Mouse (Mus musculus) liver, adult (tissue): ENCODE data around the gene Arhgef28.

ENCODE experiments used
- GATA4 ChIP-seq: IDR thresholded peaks from 2 replicates; pipeline ENCODE4 v1.6.1; 2014; ENCODE audit warnings: mild to moderate bottlenecking, low read length; ENCODE audit not compliant: insufficient replicate concordance

Gene Arhgef28

DNA sequence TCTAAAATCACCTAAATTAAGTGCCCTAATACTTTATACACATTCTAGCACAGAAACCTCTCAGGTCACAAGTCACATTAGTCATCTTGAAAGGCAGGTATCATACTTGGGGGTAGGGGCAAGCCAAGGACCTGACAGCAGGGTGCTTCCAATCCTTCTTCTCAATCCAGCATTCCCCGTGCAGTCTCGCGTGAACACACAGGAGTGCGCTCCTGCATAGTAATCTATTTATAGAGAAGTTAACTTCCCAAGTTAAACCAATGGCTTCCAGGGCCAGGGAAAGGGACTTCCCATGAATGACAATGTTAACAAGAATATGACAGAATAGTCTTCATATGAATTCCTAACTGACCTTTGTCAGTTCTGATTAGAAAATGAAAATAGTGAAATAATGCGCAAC, 58.7 kb downstream of the Arhgef28 start:
- no peak for TF ChIP-seq GATA4

DNA sequence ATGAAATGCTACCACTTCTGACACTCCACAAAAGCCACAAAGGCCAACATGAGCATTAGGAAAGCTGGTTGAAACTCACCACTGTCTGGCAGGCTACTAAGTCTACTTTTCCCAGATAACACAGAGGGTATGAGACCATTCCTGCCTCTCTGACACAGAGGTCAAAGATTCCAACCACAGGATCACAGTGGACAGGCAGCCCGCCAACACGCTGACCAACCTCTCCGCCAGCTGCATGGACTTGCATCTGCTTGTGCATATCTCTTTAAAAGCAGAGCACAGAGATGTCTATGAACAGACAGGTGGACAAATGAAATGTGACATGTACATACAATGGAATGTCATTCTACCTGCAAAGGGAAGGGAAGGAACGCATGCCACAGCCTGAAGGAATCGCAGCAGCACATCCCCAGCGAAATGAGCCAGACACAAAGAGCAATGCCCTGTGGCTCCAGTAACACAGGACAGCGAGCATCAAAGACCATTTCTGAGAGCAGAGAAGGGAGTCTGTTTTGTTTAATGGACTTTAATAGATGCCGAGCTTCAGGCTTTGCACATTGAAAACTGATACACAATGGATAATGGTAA, 59.6 kb downstream of the Arhgef28 start:
- no peak for TF ChIP-seq GATA4

- no peak for TF ChIP-seq GATA4
Measured at GRCm38 (mm10) chr13:98145310-98145709, 60.9 kb downstream of the Arhgef28 start.

GRCm38 (mm10) chr13:98143000-98143399, 63.2 kb downstream of the Arhgef28 start:
- no peak for TF ChIP-seq GATA4

DNA sequence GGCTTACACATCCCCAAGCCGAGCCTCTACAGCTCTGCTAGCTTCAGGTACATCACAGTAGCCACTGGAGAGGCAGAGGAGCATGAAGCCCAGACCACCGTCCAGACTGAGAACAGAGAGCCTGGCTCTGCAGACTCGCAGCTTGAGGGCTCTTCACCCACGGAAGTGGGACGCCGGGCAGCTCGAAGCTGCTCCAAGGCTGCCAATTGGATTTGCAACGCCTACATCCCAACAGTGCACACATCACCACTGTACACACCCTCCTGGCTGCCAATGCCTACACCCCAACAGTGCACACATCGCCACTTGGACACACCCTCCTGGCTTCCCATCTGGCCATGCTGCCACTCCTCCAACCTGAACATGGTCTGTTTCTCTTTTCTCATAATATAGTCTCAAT, 65.6 kb downstream of the Arhgef28 start:
- TF ChIP-seq GATA4: no peak

DNA sequence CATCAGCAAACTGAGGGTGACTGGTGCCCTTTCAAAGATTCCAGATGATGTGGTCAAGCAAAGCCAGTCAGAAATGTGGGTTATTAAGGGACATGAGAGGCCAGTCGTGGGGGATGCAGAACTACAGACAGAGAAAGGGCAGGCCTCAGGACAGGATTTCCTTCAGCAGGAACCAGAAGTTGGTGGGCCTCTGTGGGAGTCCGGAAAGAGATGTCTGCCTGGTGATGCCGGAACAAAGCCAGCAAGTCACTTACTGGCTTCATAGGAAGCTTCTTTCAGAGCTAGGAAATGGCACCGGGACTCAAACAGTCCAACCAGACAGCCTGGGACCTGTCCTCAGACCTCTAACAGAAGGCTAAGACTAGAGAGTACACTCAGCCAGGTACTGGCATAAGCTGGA, 67.5 kb downstream of the Arhgef28 start:
- no peak for TF ChIP-seq GATA4

- TF ChIP-seq GATA4: no peak
Measured at GRCm38 (mm10) chr13:98135890-98136555, 70.2 kb downstream of the Arhgef28 start.

GRCm38 (mm10) chr13:98132951-98133350, 73.3 kb downstream of the Arhgef28 start:
- no peak for TF ChIP-seq GATA4

GRCm38 (mm10) chr13:98132264-98132663, 74.0 kb downstream of the Arhgef28 start:
- no peak for TF ChIP-seq GATA4

DNA sequence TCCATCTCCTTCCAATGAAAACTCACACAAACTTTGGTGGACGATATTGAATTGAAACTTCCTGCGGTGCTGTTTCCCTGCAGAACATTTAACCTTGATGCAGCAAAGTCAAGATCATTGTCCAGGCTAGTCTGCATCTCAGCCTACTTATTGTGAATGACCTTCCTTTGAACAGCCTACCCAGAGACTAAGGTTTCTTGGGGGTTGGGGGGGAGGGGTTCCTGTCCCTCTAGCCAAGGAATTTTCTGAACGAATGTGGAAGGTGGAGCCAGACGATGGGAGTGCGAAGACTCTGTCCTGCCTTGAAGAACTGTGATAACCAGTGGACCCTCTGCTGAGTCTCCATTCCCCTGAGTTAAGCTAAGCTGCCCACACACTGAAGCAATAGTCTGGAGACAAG, 80.6 kb downstream of the Arhgef28 start:
- no peak for TF ChIP-seq GATA4

GRCm38 (mm10) chr13:98124113-98124745, 82.0 kb downstream of the Arhgef28 start:
- no peak for TF ChIP-seq GATA4

- no peak for TF ChIP-seq GATA4
Measured at GRCm38 (mm10) chr13:98122766-98123165, 83.5 kb downstream of the Arhgef28 start.

DNA sequence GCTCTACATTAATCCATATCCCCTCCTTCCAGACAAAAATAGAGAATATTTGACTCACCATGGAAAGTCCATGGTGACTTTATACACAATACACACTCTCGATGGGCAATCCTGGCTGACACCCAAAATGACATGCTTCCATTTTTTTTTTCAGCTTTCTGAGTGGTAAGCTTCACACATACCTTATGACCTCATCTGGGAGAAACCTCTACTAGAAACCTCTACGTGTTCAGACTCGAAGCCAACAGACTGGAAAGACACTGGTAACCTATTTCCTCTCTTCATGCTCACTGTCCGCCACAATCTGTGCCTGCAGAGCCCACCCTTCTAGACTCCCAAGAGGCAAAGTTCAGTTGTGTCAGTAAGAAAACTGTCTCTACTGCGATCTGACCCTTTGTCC, 84.2 kb downstream of the Arhgef28 start:
- TF ChIP-seq GATA4: no peak

DNA sequence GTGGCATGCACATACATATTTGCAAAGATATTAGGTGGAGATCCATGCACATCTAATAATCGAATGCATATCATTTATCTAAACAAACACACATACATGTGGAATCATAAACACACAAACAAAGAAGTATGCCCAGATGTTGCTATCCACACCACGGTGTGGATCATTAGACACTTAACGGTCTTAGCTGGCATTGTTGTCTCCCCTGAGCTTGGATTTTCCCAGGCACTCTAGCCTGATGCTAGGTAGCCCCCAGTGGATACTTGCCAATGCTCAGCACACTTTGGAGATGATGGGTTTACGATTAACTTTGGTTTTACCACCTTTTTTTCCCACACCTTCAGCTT, 85.1 kb downstream of the Arhgef28 start:
- no peak for TF ChIP-seq GATA4

DNA sequence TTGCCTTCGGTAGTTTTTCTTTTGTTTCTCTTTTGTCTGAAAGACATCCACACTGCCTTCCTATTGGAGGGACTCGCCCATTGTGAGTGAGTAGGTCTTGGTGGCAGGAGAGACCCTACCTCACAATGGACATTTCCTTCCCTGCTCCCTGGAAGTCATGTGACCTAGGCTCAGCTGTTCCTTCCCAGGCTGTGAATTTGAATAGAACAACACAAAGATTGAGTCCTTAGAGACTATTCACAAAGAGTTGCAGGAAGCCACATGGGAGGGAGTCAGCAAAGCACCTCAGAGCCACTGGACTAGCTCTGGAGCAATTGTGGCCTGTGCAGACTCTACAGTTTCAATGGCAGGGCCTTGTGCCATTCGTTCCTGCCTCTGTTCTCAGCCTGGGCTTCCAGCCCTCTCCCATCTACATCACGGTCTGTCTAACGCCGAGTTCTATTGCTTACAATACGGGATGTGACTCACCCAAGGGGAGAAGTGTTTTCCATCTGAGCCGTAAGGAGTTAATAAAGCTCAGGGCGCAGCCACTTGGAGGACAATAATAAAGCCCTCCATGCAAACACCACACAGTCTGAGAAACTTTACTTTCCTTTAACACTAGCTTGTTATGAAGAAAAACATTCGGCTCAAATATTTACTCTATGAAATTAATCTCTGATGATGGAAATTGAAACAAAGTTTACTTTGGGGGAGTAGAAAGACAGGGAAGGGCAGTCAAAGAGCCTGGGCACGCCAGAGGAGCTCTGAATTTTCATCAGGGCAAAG, 85.7 kb downstream of the Arhgef28 start:
- TF ChIP-seq GATA4: no peak

DNA sequence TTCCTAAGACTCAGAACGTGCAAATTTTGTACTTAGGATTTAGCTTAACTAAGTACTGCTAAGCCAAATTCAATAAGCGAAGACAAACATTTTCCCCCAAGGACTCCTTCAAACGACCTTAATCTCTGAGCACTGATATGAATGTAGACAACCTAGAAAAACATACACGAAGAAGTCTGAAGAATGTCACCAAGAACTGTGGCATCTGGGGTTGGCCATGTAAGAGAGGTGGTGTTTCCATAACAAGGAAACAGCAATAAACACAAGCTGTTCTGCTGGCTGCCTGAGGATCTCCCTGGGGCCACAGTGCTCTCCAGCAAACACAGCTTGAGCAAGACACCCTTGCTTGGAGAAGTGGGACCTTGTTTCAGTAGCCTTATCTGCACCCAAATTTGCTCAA, 87.9 kb downstream of the Arhgef28 start:
- TF ChIP-seq GATA4: no peak
